Mouse (Mus musculus) neural tube, embryonic 11.5 days (tissue): ENCODE data around the gene Tmem270. TPM values are rescaled to one million over a fixed set of nuclear protein-coding genes. Genes with fewer than 3 reads are reported as not detected.

Source experiments
- ATAC-seq: fragments of 200-750 bp; cut with Nextera tagmentation; 2 replicates; pipeline ENCODE4 v1.8.0; 2017; ENCODE audit warnings: moderate number of reproducible peaks, mild to moderate bottlenecking, moderate TSS enrichment, moderate library complexity; ENCODE audit not compliant: insufficient read depth, low FRiP score, low TSS enrichment
- DNase-seq: peaks from one replicate; pipeline ENCODE4 v3.0.0-alpha.2; 2015; ENCODE audit warnings: low spot score
- H3K27ac ChIP-seq: fragments of 300-500 bp; sonication (generic); 2 replicates; pipeline ENCODE4 v1.5.1; 2014; ENCODE audit warnings: low read depth, mild to moderate bottlenecking, low read length
- H3K27me3 ChIP-seq: fragments of 300-500 bp; sonication (generic); 2 replicates; pipeline ENCODE4 v1.6.1; 2014; ENCODE audit warnings: mild to moderate bottlenecking, low read length, mixed read lengths; ENCODE audit not compliant: control insufficient read depth, insufficient read depth
- H3K36me3 ChIP-seq: fragments of 300-500 bp; sonication (generic); 2 replicates; pipeline ENCODE4 v1.6.1; 2014; ENCODE audit warnings: mild to moderate bottlenecking, low read length, moderate library complexity, mixed read lengths; ENCODE audit not compliant: control insufficient read depth, insufficient read depth
- H3K4me1 ChIP-seq: fragments of 300-500 bp; sonication (generic); 2 replicates; pipeline ENCODE4 v1.6.1; 2014; ENCODE audit warnings: low read length, mixed read lengths; ENCODE audit not compliant: control insufficient read depth, insufficient read depth
- H3K4me2 ChIP-seq: fragments of 300-500 bp; sonication (generic); 2 replicates; pipeline ENCODE4 v1.6.1; 2014; ENCODE audit warnings: low read depth, mild to moderate bottlenecking, moderate library complexity
- H3K4me3 ChIP-seq: fragments of 300-500 bp; sonication (generic); 2 replicates; pipeline ENCODE4 v1.5.1; 2014; ENCODE audit warnings: low read depth, low read length
- H3K9ac ChIP-seq: fragments of 300-500 bp; sonication (generic); 2 replicates; pipeline ENCODE4 v1.6.1; 2014; ENCODE audit warnings: mild to moderate bottlenecking, low read length
- H3K9me3 ChIP-seq: fragments of 300-500 bp; sonication (generic); 2 replicates; pipeline ENCODE4 v1.6.1; 2016; ENCODE audit warnings: low read length; ENCODE audit not compliant: control insufficient read depth
- WGBS: fragments of 180-500 bp; shearing (Covaris S2); extraction: QIAGEN DNeasy Blood & Tissue Kit; methylation state at CpG from one replicate; pipeline ENCODE4 v1.1.7; 2014; 5-methylcytosine and 5-hydroxymethylcytosine counted together
- polyA plus RNA-seq: library from polyadenylated mRNA; unstranded; fragments of >200 nt; fragmentation: Nextera tagmentation; extraction: Ambion mirVana; gene quantifications from 2 replicates; pipeline ENCODE4 v1.2.1, GENCODE M21; 2014

Tmem270 gene
- polyA plus RNA-seq, 1 experiment from 2014 or later: not detected

GRCm38 (mm10) chr5:134933281-134933680 lies 26.7 kb upstream of the Tmem270 start:
- H3K9ac ChIP-seq: no peak overlapping the region
- no peaks in the 10 kb centered on the region for H3K4me1 ChIP-seq
- H3K4me2 ChIP-seq: no peak overlapping the region
- no peak overlapping the region for H3K27ac ChIP-seq
- H3K4me3 ChIP-seq: no peak overlapping the region
- no peaks in the 10 kb centered on the region for H3K9me3 ChIP-seq
- DNase-seq (no peak), ATAC-seq (no peak)
- no peaks in the 10 kb centered on the region for H3K36me3 ChIP-seq
- WGBS: 94% methylated on average over 8 of the region's 8 CpGs
- H3K27me3 ChIP-seq: no peaks in the 10 kb centered on the region

DNA sequence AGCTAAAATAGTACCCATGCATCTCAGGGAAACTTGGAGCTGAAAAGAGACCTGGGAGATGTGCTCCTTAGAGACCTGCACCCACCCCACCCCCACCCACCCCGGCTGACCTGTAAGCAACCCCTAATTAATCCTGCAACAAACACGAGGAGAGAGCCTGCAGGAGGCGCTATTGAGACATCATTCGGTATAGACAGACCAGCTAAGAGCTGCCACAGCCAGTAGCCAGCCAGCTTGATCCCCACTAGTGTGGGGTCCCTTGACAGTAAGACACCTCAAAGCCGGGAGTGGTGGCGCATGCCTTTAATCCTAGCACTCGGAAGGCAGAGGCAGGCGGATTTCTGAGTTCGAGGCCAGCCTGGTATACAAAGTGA lies 26.4 kb upstream of the Tmem270 start:
- Histone ChIP-seq H3K4me2 (peak overlapping the region; percentile 73), H3K4me3 (peak overlapping the region; percentile 56), H3K9ac (peak overlapping the region; percentile 74), H3K9me3 (no peaks in the 10 kb centered on the region), H3K27me3 (no peaks in the 10 kb centered on the region), H3K36me3 (no peaks in the 10 kb centered on the region), H3K27ac (no peak overlapping the region), H3K4me1 (no peaks in the 10 kb centered on the region)
- DNase-seq (peak; percentile 64), ATAC-seq (no peak)
- 46% methylated on average over 9 of the region's 9 CpGs for WGBS

DNA sequence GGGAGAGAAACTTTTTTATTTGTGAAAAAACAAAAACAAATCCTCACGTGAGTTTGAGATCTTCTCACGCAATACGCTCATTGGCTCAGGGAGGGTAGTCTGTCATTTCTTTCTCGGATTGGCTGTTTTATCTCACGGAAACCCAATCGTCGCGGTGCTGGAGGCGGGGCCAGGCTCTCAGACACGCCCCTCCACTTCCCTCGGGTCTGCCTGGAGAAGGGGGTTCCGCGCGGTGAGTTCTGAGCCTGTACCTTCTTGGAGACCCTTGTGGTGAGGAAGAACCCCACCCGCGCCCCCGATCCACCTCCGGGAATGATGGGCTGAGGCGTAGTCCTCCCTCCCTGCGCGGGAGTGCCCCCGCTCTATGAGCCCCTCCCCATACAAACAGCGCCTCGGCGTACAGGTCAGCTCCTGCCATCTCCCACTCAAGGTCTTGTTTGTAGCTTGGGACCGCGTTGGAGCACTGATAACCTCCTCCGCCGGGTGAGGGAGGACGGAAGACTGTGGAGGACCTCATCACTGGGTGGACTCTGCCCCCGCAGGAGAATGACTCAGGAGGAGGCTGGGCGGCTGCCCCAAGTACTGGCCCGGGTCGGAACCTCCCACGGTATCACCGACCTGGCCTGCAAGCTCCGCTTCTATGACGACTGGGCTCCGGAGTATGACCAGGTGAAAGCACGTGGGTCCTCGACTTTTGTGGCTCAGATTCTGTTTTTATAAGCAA lies 25.8 kb upstream of the Tmem270 start, which contains the start of gene Mettl27:
Gene Mettl27 (plus strand): TSS at position 190 of the 724 bp plus-strand sequence.
- H3K4me1 ChIP-seq: no peaks in the 10 kb centered on the region
- peak within 1 kb of the TSS; percentile 74 for H3K9ac ChIP-seq
- H3K36me3 ChIP-seq: no peaks in the 10 kb centered on the region
- ATAC-seq (peak; percentile 93), DNase-seq (peak; percentile 91)
- no peaks in the 10 kb centered on the region for H3K27me3 ChIP-seq
- no peaks in the 10 kb centered on the region for H3K9me3 ChIP-seq
- H3K4me2 ChIP-seq: peak within 1 kb of the TSS; percentile 73
- under 1% methylated on average over 41 of the region's 41 CpGs for WGBS
- H3K4me3 ChIP-seq: peak within 1 kb of the TSS; percentile 56
- H3K27ac ChIP-seq: no peak within 1 kb of the TSS

DNA sequence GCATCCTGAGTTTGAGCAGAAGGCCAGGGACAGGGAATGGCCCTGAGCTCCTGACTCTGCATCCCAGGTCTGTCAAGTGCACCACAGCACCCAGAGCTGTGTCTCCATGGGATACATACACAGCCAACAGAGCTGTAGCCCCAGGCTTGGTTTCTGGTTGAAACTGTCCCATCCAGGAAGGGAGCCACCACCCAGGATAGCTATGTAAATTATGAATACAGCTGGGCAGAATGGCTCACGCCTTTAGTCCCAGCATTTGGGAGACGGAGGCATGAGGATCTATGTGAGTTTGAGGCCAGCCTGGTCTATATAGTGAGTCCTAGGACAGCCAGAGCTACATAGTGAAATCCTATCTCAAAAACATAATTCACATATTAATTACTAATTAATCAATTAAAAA lies 23.5 kb upstream of the Tmem270 start:
- H3K9ac ChIP-seq: no peak overlapping the region
- no peaks in the 10 kb centered on the region for H3K27me3 ChIP-seq
- DNase-seq (no peak), ATAC-seq (no peak)
- no peak overlapping the region for H3K4me3 ChIP-seq
- H3K9me3 ChIP-seq: no peaks in the 10 kb centered on the region
- WGBS: 87% methylated on average over 2 of the region's 2 CpGs
- no peaks in the 10 kb centered on the region for H3K4me1 ChIP-seq
- no peak overlapping the region for H3K27ac ChIP-seq
- H3K4me2 ChIP-seq: no peak overlapping the region
- no peaks in the 10 kb centered on the region for H3K36me3 ChIP-seq

GRCm38 (mm10) chr5:134926726-134927125 lies 20.2 kb upstream of the Tmem270 start:
- Histone ChIP-seq H3K36me3 (no peaks in the 10 kb centered on the region), H3K27me3 (no peaks in the 10 kb centered on the region), H3K9me3 (no peaks in the 10 kb centered on the region), H3K9ac (no peak overlapping the region), H3K27ac (no peak overlapping the region), H3K4me3 (no peak overlapping the region), H3K4me1 (no peaks in the 10 kb centered on the region), H3K4me2 (no peak overlapping the region)
- WGBS: 77% methylated on average over 4 of the region's 4 CpGs
- DNase-seq (no peak), ATAC-seq (no peak)

DNA sequence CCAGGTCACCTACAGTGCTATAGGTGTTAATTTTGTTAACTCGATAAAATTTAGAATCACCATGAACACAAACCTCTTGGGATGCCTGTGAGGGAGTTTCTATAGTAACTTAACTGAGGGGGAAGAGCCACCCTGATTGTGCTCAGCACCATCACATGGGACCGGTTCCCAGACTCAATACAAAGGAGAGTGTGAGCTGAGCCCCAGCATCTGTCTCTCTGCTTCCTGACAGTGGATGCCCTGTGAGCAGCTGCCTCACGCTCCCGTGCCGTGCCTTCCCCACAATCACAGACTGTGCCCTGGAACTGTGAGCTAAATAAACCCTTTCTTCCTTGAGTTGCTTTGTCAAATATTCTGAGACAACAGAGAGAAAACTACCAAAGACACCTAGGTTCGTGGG lies 16.6 kb upstream of the Tmem270 start:
- H3K36me3 ChIP-seq: no peaks in the 10 kb centered on the region
- H3K4me2 ChIP-seq: no peak overlapping the region
- no peak overlapping the region for H3K4me3 ChIP-seq
- ATAC-seq: no peak
- H3K9me3 ChIP-seq: no peaks in the 10 kb centered on the region
- DNase-seq: no peak
- 69% methylated on average over 6 of the region's 6 CpGs for WGBS
- H3K27me3 ChIP-seq: no peaks in the 10 kb centered on the region
- no peak overlapping the region for H3K9ac ChIP-seq
- H3K27ac ChIP-seq: no peak overlapping the region
- H3K4me1 ChIP-seq: no peaks in the 10 kb centered on the region

DNA sequence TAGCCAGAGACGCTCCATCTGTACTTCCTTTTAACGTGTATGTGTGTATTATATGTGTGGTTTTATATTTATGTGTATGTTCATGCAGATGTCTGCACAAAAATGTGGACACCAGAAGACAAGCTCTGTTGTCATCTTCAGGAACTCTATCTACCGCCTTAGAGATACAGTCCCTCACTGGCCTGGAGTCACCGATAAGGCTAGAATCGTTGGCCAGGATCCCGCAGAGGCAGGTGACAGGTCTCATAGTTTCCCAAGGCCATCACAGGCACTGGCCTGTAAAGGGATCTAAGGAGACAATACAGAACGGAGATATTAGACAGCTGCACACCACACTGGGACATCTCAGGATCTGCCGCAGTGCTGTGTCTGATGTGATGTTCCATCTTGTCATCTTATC lies 14.6 kb upstream of the Tmem270 start:
- H3K27me3 ChIP-seq: no peaks in the 10 kb centered on the region
- H3K9ac ChIP-seq: no peak overlapping the region
- DNase-seq: no peak
- no peak overlapping the region for H3K4me3 ChIP-seq
- no peaks in the 10 kb centered on the region for H3K4me1 ChIP-seq
- H3K9me3 ChIP-seq: no peaks in the 10 kb centered on the region
- H3K27ac ChIP-seq: no peak overlapping the region
- ATAC-seq: no peak
- H3K4me2 ChIP-seq: no peak overlapping the region
- no peaks in the 10 kb centered on the region for H3K36me3 ChIP-seq
- 94% methylated on average over 8 of the region's 8 CpGs for WGBS

DNA sequence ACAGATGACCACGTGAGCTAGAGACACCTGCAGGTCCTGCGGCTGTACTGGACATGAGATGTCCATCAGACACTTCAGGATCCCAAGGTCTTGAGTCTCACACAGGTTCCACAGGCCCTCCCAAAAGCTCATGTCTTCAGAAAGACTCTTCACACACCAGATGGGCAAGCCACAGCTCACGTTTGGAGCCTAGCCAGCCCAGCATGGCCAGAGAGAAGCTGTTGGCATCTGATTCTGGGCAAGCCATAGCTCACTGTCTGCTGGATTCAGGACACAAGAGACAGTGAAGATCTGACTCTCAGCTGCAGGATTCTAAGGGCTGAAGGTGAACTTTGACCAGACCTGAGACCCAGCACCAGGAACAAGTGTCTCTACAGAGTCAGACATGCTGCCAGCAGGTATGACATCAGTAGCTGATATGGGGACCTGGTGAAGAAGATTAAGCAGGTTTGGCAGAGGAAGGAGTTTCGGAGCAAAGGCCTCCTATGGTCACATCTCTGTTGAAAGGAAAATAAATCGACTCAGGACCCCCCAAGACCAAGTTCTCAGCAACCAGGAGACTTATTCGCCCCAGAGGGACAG lies 13.7 kb upstream of the Tmem270 start:
- Histone ChIP-seq H3K4me2 (no peak overlapping the region), H3K9me3 (no peaks in the 10 kb centered on the region), H3K4me1 (no peaks in the 10 kb centered on the region), H3K36me3 (no peaks in the 10 kb centered on the region), H3K4me3 (no peak overlapping the region), H3K27me3 (no peaks in the 10 kb centered on the region), H3K27ac (no peak overlapping the region), H3K9ac (no peak overlapping the region)
- ATAC-seq: no peak
- no peak for DNase-seq
- 75% methylated on average over 6 of the region's 6 CpGs for WGBS

DNA sequence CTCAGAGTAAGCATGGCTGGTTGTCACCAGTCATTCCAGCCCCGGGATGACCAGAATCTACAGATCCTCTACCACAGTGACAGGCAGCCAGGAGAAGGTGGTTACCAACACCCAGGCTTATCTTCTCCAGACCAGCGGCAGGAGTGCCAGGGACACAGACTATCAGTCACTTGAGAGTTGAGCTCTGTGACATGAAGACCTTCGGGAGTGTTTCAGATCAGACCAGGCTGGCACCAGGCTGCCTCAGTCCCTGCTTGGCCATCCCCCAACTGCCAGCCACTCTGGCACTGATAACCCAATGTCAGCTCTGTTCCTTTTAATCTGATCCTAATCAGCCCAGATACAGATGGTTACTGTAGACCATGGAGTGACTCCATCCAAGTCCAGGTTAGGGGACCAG lies 12.6 kb upstream of the Tmem270 start:
- WGBS: 91% methylated on average over 3 of the region's 3 CpGs
- ATAC-seq: no peak
- H3K4me3 ChIP-seq: no peak overlapping the region

More for the DNA sequence above, 12.6 kb upstream of the Tmem270 start:
- H3K36me3 ChIP-seq: no peaks in the 10 kb centered on the region
- H3K27ac ChIP-seq: no peak overlapping the region
- no peak overlapping the region for H3K4me2 ChIP-seq
- H3K9ac ChIP-seq: no peak overlapping the region
- H3K4me1 ChIP-seq: no peaks in the 10 kb centered on the region
- DNase-seq: no peak
- H3K9me3 ChIP-seq: no peaks in the 10 kb centered on the region
- no peaks in the 10 kb centered on the region for H3K27me3 ChIP-seq
